In genomic region chr16:12824646-12825045, GRCm38 (mm10) we compare ENCODE assay signal across 31 mouse cellular contexts.
DNase-seq lines count a peak whose midpoint lies in the region; ATAC-seq lines count a peak whose summit lies in the region.
"Had no signal": no experiment of that assay in that cellular context is flagged by ENCODE, and none has a peak within 500 bp of the region (broad histone marks: within the 10 kb centered on the region; RNA-seq: fewer than 3 reads in every experiment).

No protein-coding gene starts in this region.

- no peaks in the 10 kb centered on the region for H3K9me3 ChIP-seq in intestine, embryonic 15.5 days
- H3K9me3 ChIP-seq: midbrain, embryonic 13.5 days; neural tube, embryonic 13.5 days had no signal

- no peak overlapping the region for H3K27ac ChIP-seq in intestine, embryonic 15.5 days
- H3K27ac ChIP-seq: gastrocnemius, adult 2 months; hindbrain, embryonic 14.5 days; liver, embryonic 14.5 days; macrophage; midbrain, embryonic 13.5 days; neural tube, embryonic 13.5 days; stomach, postnatal 0 days had no signal

- H3K4me1 ChIP-seq in intestine, embryonic 15.5 days (replicated peaks), result no peaks in the 10 kb centered on the region
- H3K4me1 ChIP-seq: midbrain, embryonic 13.5 days; neural tube, embryonic 13.5 days had no signal

- H3K9ac ChIP-seq in intestine, embryonic 15.5 days, result no peak overlapping the region
- H3K9ac ChIP-seq: hindbrain, embryonic 14.5 days; liver, embryonic 14.5 days; midbrain, embryonic 13.5 days; neural tube, embryonic 13.5 days had no signal

- ATAC-seq in intestine, embryonic 15.5 days, result no peak
- ATAC-seq: CD4-positive, CD25-positive, alpha-beta regulatory T cell, adult 4 months; forebrain, embryonic 16.5 days; midbrain, embryonic 13.5 days had no signal

- peak; percentile 45 for DNase-seq in left cerebral cortex, adult 11 months (ENCODE audit: low spot score)
- no peak for DNase-seq in left cerebral cortex, postnatal 4 days
- peak; percentile 15 to 80 for DNase-seq in frontal cortex, postnatal 36 days (ENCODE audit: low spot score in 2 of 2)
- DNase-seq in left cerebral cortex, postnatal 25 days (ENCODE audit: low spot score in 2 of 2), result peak; percentile 53 to 92
- DNase-seq in telencephalon, adult 2 months (ENCODE audit: low read depth, low spot score), result peak; percentile 80
- no peak for DNase-seq in ovary, postnatal 36 days (ENCODE audit: low spot score)
- DNase-seq: adrenal gland, adult 2 months; adrenal gland, postnatal 36 days; cerebellum, adult 2 months; cerebellum, postnatal 14 days; gastrocnemius, adult 2 months; gastrocnemius, postnatal 36 days; heart, adult 18-20 months; kidney, adult 11 months; kidney, postnatal 14 days; liver; lung, adult 2 months; lung, postnatal 10 days; spleen, adult 18-20 months; thymus, postnatal 4 days had no signal

- H3K4me3 ChIP-seq in intestine, embryonic 15.5 days (replicated peaks), result no peak overlapping the region
- H3K4me3 ChIP-seq: erythroblast, embryonic 14.5 days; gastrocnemius, adult 2 months; midbrain, embryonic 13.5 days; neural tube, embryonic 13.5 days had no signal

- no peaks in the 10 kb centered on the region for H3K36me3 ChIP-seq in intestine, embryonic 15.5 days
- H3K36me3 ChIP-seq: midbrain, embryonic 13.5 days; neural tube, embryonic 13.5 days had no signal

- intact Hi-C loops in left cerebral cortex, postnatal 4 days (cut with DNase I), result no loop called here
- intact Hi-C loops in left cerebral cortex, postnatal 25 days (cut with DNase I), result loop anchor here (2.0 kb wide), 1 partner anchor 34 kb away; no protein-coding TSS in a partner anchor

- no peaks in the 10 kb centered on the region for H3K27me3 ChIP-seq in intestine, embryonic 15.5 days (replicated peaks)
- H3K27me3 ChIP-seq: midbrain, embryonic 13.5 days; neural tube, embryonic 13.5 days had no signal

- H3K4me2 ChIP-seq in intestine, embryonic 15.5 days (replicated peaks), result no peak overlapping the region
- H3K4me2 ChIP-seq: heart, embryonic 11.5 days; hindbrain, embryonic 14.5 days; midbrain, embryonic 13.5 days; neural tube, embryonic 13.5 days had no signal

- 81% methylated on average over 6 of the region's 6 CpGs for WGBS in intestine, embryonic 15.5 days

Comparison
In these comparisons a context has a peak if more than half of its experiments do, and no peak if none do; other contexts are left out.
1. DNase-seq: peak in left cerebral cortex, adult 11 months (single experiment), frontal cortex, postnatal 36 days (2 of 2), left cerebral cortex, postnatal 25 days (2 of 2) and telencephalon, adult 2 months (single experiment); none in left cerebral cortex, postnatal 4 days (single experiment) and ovary, postnatal 36 days (single experiment).